Mouse (Mus musculus) urinary bladder, adult 18-20 months (tissue): ENCODE data around the gene Veph1.

Experiments used
- DNase-seq, 2 experiments: peaks; one replicate each; pipeline ENCODE4 v3.0.0; 2022; ENCODE audit warnings: low spot score in 2 of 2, mixed read lengths in 2 of 2

Gene Veph1

GRCm38 (mm10) chr3:66101809-66102598, 194.6 kb downstream of the Veph1 start:
- DNase-seq, result no peak

- no peak for DNase-seq
Measured at GRCm38 (mm10) chr3:66101074-66101473, 195.6 kb downstream of the Veph1 start.

GRCm38 (mm10) chr3:66091746-66092145, 204.9 kb downstream of the Veph1 start:
- no peak for DNase-seq

GRCm38 (mm10) chr3:66087608-66088007, 209.0 kb downstream of the Veph1 start:
- no peak for DNase-seq

- no peak for DNase-seq
Measured at GRCm38 (mm10) chr3:66083856-66084255, 212.8 kb downstream of the Veph1 start.

GRCm38 (mm10) chr3:66083407-66083806, 213.2 kb downstream of the Veph1 start:
- DNase-seq, result no peak

- no peak for DNase-seq
Measured at GRCm38 (mm10) chr3:66082975-66083374, 213.7 kb downstream of the Veph1 start.

GRCm38 (mm10) chr3:66081363-66081736, 215.3 kb downstream of the Veph1 start:
- DNase-seq, result no peak

GRCm38 (mm10) chr3:66080631-66081362, 215.8 kb downstream of the Veph1 start:
- no peak for DNase-seq

- DNase-seq, result no peak
Measured at GRCm38 (mm10) chr3:66079886-66080285, 216.8 kb downstream of the Veph1 start.

- no peak for DNase-seq
Measured at GRCm38 (mm10) chr3:66078898-66079537, 217.6 kb downstream of the Veph1 start.

GRCm38 (mm10) chr3:66078026-66078721, 218.5 kb downstream of the Veph1 start:
- DNase-seq, result peak in 1 of 2 experiments; percentile 3

- DNase-seq, result no peak
Measured at GRCm38 (mm10) chr3:66070274-66070673, 226.4 kb downstream of the Veph1 start.

GRCm38 (mm10) chr3:66063881-66064280, 232.8 kb downstream of the Veph1 start:
- DNase-seq, result no peak

- no peak for DNase-seq
Measured at GRCm38 (mm10) chr3:66056912-66057311, 239.7 kb downstream of the Veph1 start.

GRCm38 (mm10) chr3:66055652-66056051, 241.0 kb downstream of the Veph1 start:
- DNase-seq, result no peak

- no peak for DNase-seq
Measured at GRCm38 (mm10) chr3:66050092-66050886, 246.3 kb downstream of the Veph1 start.

- no peak for DNase-seq
Measured at GRCm38 (mm10) chr3:66040857-66041494, 255.7 kb downstream of the Veph1 start.

GRCm38 (mm10) chr3:66035226-66035625, 261.4 kb downstream of the Veph1 start:
- no peak for DNase-seq

- DNase-seq, result peak in 1 of 2 experiments; percentile 4
Measured at GRCm38 (mm10) chr3:66033346-66033745, 263.3 kb downstream of the Veph1 start.

GRCm38 (mm10) chr3:66025454-66025853, 271.2 kb downstream of the Veph1 start:
- no peak for DNase-seq
